Mouse (Mus musculus) E14TG2a.4 (cell line): ENCODE results near the gene Trim44.

ENCODE experiments used
- CTCF ChIP-seq: conservative IDR thresholded peaks from 2 replicates; pipeline ENCODE4 v1.5.1; 2014; ENCODE audit warnings: low read length
- NANOG ChIP-seq: IDR thresholded peaks from 2 replicates; pipeline ENCODE4 v1.6.1; 2014; ENCODE audit warnings: borderline replicate concordance, low read length, mixed read lengths
- POU5F1 ChIP-seq: IDR thresholded peaks from 2 replicates; pipeline ENCODE4 v1.6.1; 2014; ENCODE audit warnings: low read length, borderline replicate concordance

DNA sequence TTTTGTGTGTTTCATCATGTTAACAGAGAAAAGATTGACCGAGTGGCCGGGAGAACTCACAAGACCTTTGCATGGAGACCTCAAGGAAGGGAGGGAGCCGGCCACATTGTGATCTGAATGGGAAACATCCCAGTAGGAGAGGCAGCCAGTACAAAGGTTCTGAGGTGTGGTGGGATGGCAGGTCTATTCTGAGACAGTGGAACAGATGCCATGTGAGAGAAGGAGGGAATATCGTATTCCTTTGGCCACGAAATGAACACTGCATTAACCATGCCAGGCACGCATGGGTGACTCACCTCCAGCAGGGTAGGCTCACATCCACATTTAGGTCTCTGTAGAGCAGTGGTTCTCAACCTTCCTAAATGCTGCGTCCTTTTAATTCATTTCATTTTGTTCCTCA, 154.4 kb downstream of the Trim44 start:
- TF ChIP-seq CTCF (no peak), NANOG (no peak), POU5F1 (no peak)
